Comparison of ENCODE assay signal across 14 mouse cellular contexts in genomic region chr7:96651055-96651454, GRCm38 (mm10).
DNase-seq lines count a peak whose midpoint lies in the region; ATAC-seq and TF ChIP-seq lines count a peak whose summit lies in the region.
"Had no signal": no experiment of that assay in that cellular context is flagged by ENCODE, and none has a peak within 500 bp of the region (broad histone marks: within the 10 kb centered on the region; RNA-seq: fewer than 3 reads in every experiment).

No protein-coding gene starts in this region.

- no peak overlapping the region for H3K9ac ChIP-seq in hindbrain, embryonic 13.5 days
- H3K9ac ChIP-seq in hindbrain, embryonic 11.5 days (ENCODE audit: low read depth, low read length): no peak overlapping the region
- peak overlapping the region; percentile 28; the same call in 1 of the 2 replicates for H3K9ac ChIP-seq in limb, embryonic 11.5 days (ENCODE audit: low read length)
- H3K9ac ChIP-seq: embryonic facial prominence, embryonic 13.5 days; kidney, embryonic 15.5 days; limb, embryonic 15.5 days had no signal

- H3K4me2 ChIP-seq in hindbrain, embryonic 13.5 days: no peak overlapping the region
- H3K4me2 ChIP-seq in hindbrain, embryonic 11.5 days (replicated peaks; ENCODE audit: low read depth, low read length): no peak overlapping the region
- no peak overlapping the region; the same call in 1 of the 2 replicates for H3K4me2 ChIP-seq in limb, embryonic 11.5 days (ENCODE audit: low read depth, severe bottlenecking)
- H3K4me2 ChIP-seq: embryonic facial prominence, embryonic 13.5 days; kidney, embryonic 15.5 days; limb, embryonic 15.5 days had no signal

- TF ChIP-seq CTCF in gastrocnemius, adult 2 months (IDR thresholded peaks at IDR 0.05): no peak

- 0 out of 2 replicates have a peak, but pooled peaks cover 8% of the 10 kb centered on the region for H3K27me3 ChIP-seq in hindbrain, embryonic 13.5 days
- no peaks in the 10 kb centered on the region for H3K27me3 ChIP-seq in hindbrain, embryonic 11.5 days (ENCODE audit: control insufficient read depth, insufficient read depth, low read length)
- H3K27me3 ChIP-seq in embryonic facial prominence, embryonic 10.5 days (replicated peaks; ENCODE audit: low read depth, poor library complexity, severe bottlenecking): peaks cover 35% of the 10 kb centered on the region
- no peaks in the 10 kb centered on the region for H3K27me3 ChIP-seq in limb, embryonic 11.5 days (ENCODE audit: control insufficient read depth, insufficient read depth, low read length)
- H3K27me3 ChIP-seq: embryonic facial prominence, embryonic 13.5 days; limb, embryonic 15.5 days had no signal

- H3K36me3 ChIP-seq in hindbrain, embryonic 13.5 days: no peaks in the 10 kb centered on the region
- no peaks in the 10 kb centered on the region for H3K36me3 ChIP-seq in hindbrain, embryonic 11.5 days (ENCODE audit: control insufficient read depth, insufficient read depth, low read length)
- no peaks in the 10 kb centered on the region for H3K36me3 ChIP-seq in embryonic facial prominence, embryonic 10.5 days (replicated peaks)
- no peaks in the 10 kb centered on the region for H3K36me3 ChIP-seq in limb, embryonic 11.5 days (ENCODE audit: control insufficient read depth, insufficient read depth, low read length)
- H3K36me3 ChIP-seq: embryonic facial prominence, embryonic 13.5 days; kidney, embryonic 15.5 days; limb, embryonic 15.5 days had no signal

- WGBS in hindbrain, embryonic 13.5 days: 20% methylated on average over 6 of the region's 6 CpGs
- 33% methylated on average over 6 of the region's 6 CpGs for WGBS in hindbrain, embryonic 11.5 days
- 40% methylated on average over 6 of the region's 6 CpGs for WGBS in embryonic facial prominence, embryonic 10.5 days
- WGBS in limb, embryonic 11.5 days: 20% methylated on average over 6 of the region's 6 CpGs

- intact Hi-C loops in gastrocnemius, adult 2 months (cut with DNase I): no loop called here

- no peak overlapping the region for H3K4me3 ChIP-seq in hindbrain, embryonic 13.5 days
- no peak overlapping the region for H3K4me3 ChIP-seq in hindbrain, embryonic 11.5 days (ENCODE audit: low read depth, low read length)
- no peak overlapping the region for H3K4me3 ChIP-seq in embryonic facial prominence, embryonic 10.5 days
- H3K4me3 ChIP-seq in limb, embryonic 11.5 days (ENCODE audit: low read depth, low read length): no peak overlapping the region
- H3K4me3 ChIP-seq in gastrocnemius, adult 2 months: no peak overlapping the region
- H3K4me3 ChIP-seq: embryonic facial prominence, embryonic 13.5 days; kidney, embryonic 15.5 days; limb, embryonic 15.5 days had no signal

- peaks cover 64% of the 10 kb centered on the region for H3K4me1 ChIP-seq in hindbrain, embryonic 13.5 days (replicated peaks)
- H3K4me1 ChIP-seq in hindbrain, embryonic 11.5 days (replicated peaks; ENCODE audit: control insufficient read depth, insufficient read depth, low read length): peaks cover 12% of the 10 kb centered on the region
- H3K4me1 ChIP-seq in embryonic facial prominence, embryonic 10.5 days: peaks cover 99% of the 10 kb centered on the region
- H3K4me1 ChIP-seq in limb, embryonic 11.5 days (ENCODE audit: control insufficient read depth, insufficient read depth, low read length): peaks cover 70% of the 10 kb centered on the region

- H3K9me3 ChIP-seq in hindbrain, embryonic 13.5 days: no peaks in the 10 kb centered on the region
- no peaks in the 10 kb centered on the region for H3K9me3 ChIP-seq in hindbrain, embryonic 11.5 days (ENCODE audit: control insufficient read depth, low read length)
- no peaks in the 10 kb centered on the region for H3K9me3 ChIP-seq in embryonic facial prominence, embryonic 10.5 days
- H3K9me3 ChIP-seq in limb, embryonic 11.5 days (ENCODE audit: control insufficient read depth, low read length): no peaks in the 10 kb centered on the region
- H3K9me3 ChIP-seq: embryonic facial prominence, embryonic 13.5 days; kidney, embryonic 15.5 days; limb, embryonic 15.5 days had no signal

- no peak for DNase-seq in hindbrain, embryonic 11.5 days (ENCODE audit: low spot score)
- peak; percentile 64 for DNase-seq in Muller cell, postnatal 12 days (ENCODE audit: inconsistent ontology term)
- no peak for DNase-seq in embryonic facial prominence, embryonic 10.5 days (ENCODE audit: low spot score)
- DNase-seq in limb, embryonic 11.5 days (ENCODE audit: low spot score): no peak
- no peak for DNase-seq in ovary, postnatal 10 days (ENCODE audit: low spot score)
- no peak for DNase-seq in testis, postnatal 14 days (ENCODE audit: low spot score)
- no peak for DNase-seq in gastrocnemius, adult 2 months
- DNase-seq: cerebellum, adult 9-11 months; lung, postnatal 14 days had no signal

- peak overlapping the region; percentile 8; the same call in 1 of the 2 replicates for H3K27ac ChIP-seq in hindbrain, embryonic 13.5 days
- H3K27ac ChIP-seq in hindbrain, embryonic 11.5 days (ENCODE audit: low read depth, low read length): no peak overlapping the region
- H3K27ac ChIP-seq in embryonic facial prominence, embryonic 10.5 days (replicated peaks): peak overlapping the region; percentile 83
- H3K27ac ChIP-seq in limb, embryonic 11.5 days (replicated peaks; ENCODE audit: low read depth, low read length): peak overlapping the region; percentile 79
- H3K27ac ChIP-seq in gastrocnemius, adult 2 months: no peak overlapping the region
- H3K27ac ChIP-seq: kidney, embryonic 15.5 days; limb, embryonic 15.5 days had no signal

- ATAC-seq in hindbrain, embryonic 13.5 days (ENCODE audit: low FRiP score): 0 out of 2 replicates have a peak, but pooled peaks have one; percentile 26
- ATAC-seq in hindbrain, embryonic 11.5 days (ENCODE audit: low FRiP score): no peak
- no peak for ATAC-seq in limb, embryonic 11.5 days (ENCODE audit: insufficient number of reproducible peaks, low FRiP score, low TSS enrichment, low read depth)
- ATAC-seq: CD4-positive, CD25-positive, alpha-beta regulatory T cell, adult 4 months had no signal

Comparison
In these comparisons a context has a peak if more than half of its experiments do, and no peak if none do; other contexts are left out.
1. H3K27ac ChIP-seq: peak in hindbrain, embryonic 13.5 days (single experiment), embryonic facial prominence, embryonic 10.5 days (single experiment) and limb, embryonic 11.5 days (single experiment); none in hindbrain, embryonic 11.5 days (single experiment) and gastrocnemius, adult 2 months (single experiment).